Mouse (Mus musculus) midbrain, embryonic 16.5 days (tissue): ENCODE results near the gene Ring1. TPM values are rescaled to one million over a fixed set of nuclear protein-coding genes. Genes with fewer than 3 reads are reported as not detected.

ENCODE experiments used
- ATAC-seq: fragments of 200-750 bp; cut with Nextera tagmentation; 2 replicates; pipeline ENCODE4 v1.8.0; 2017; ENCODE audit warnings: moderate TSS enrichment
- H3K27ac ChIP-seq: fragments of 300-500 bp; sonication (generic); 2 replicates; pipeline ENCODE4 v1.5.1; 2014; ENCODE audit warnings: mild to moderate bottlenecking, low read length, mixed read lengths
- H3K27me3 ChIP-seq: fragments of 300-500 bp; sonication (generic); 2 replicates; pipeline ENCODE4 v1.6.1; 2014; ENCODE audit warnings: low read depth, low read length, mixed read lengths; ENCODE audit not compliant: control insufficient read depth, insufficient read depth
- H3K36me3 ChIP-seq: fragments of 300-500 bp; sonication (generic); 2 replicates; pipeline ENCODE4 v1.6.1; 2014; ENCODE audit warnings: mild to moderate bottlenecking, low read length, moderate library complexity, mixed read lengths; ENCODE audit not compliant: control insufficient read depth, insufficient read depth
- H3K4me1 ChIP-seq: fragments of 300-500 bp; sonication (generic); 2 replicates; pipeline ENCODE4 v1.6.1; 2014; ENCODE audit warnings: mild to moderate bottlenecking, low read length, mixed read lengths; ENCODE audit not compliant: control insufficient read depth, insufficient read depth
- H3K4me2 ChIP-seq: fragments of 300-500 bp; sonication (generic); 2 replicates; pipeline ENCODE4 v1.6.1; 2014; ENCODE audit warnings: mild to moderate bottlenecking, low read length, mixed read lengths
- H3K4me3 ChIP-seq: fragments of 300-500 bp; sonication (generic); 2 replicates; pipeline ENCODE4 v1.5.1; 2014; ENCODE audit warnings: low read depth, mild to moderate bottlenecking, low read length, moderate library complexity, mixed read lengths
- H3K9ac ChIP-seq: fragments of 300-500 bp; sonication (generic); 2 replicates; pipeline ENCODE4 v1.6.1; 2014; ENCODE audit warnings: low read depth, low read length, mixed read lengths
- H3K9me3 ChIP-seq: fragments of 300-500 bp; sonication (generic); replicated peaks from 2 replicates; pipeline ENCODE4 v1.6.1; 2014; ENCODE audit warnings: mild to moderate bottlenecking, low read length, mixed read lengths; ENCODE audit not compliant: control insufficient read depth, poor library complexity, severe bottlenecking
- WGBS: fragments of 180-500 bp; shearing (Covaris S2); extraction: QIAGEN DNeasy Blood & Tissue Kit; methylation state at CpG from one replicate; pipeline ENCODE4 v1.1.7; 2014; 5-methylcytosine and 5-hydroxymethylcytosine counted together
- polyA plus RNA-seq: library from polyadenylated mRNA; unstranded; fragments of >200 nt; fragmentation: Nextera tagmentation; extraction: Ambion mirVana; gene quantifications from 2 replicates; pipeline ENCODE4 v1.2.1, GENCODE M21; 2015

The Ring1 gene
- polyA plus RNA-seq, 1 experiment from 2014 or later: 17.9 TPM

DNA sequence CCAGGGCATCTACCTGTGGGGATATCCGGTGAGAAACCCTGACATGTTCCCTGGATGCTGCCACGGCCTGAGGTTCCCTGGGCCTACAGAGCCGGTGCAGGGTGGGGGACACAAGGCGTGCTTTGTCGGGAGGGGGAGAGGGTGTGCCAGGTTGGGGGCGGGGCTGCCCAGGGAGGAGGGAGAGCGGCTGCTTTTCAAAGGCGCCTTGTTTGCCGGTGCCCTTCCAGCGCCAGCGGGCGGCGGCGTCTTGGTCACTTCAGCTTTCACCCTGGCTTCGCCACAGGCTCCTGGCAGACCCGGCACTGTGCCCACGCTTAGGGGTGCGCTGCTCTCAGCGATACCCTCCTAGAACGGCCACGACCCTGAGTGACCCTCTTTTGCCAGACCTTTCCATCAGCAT, 14.0 kb upstream of the Ring1 start:
- no peak overlapping the region for H3K27ac ChIP-seq
- H3K9me3 ChIP-seq: no peaks in the 10 kb centered on the region
- peak overlapping the region; percentile 57 for H3K9ac ChIP-seq
- peak overlapping the region; percentile 61 for H3K4me2 ChIP-seq
- H3K27me3 ChIP-seq: no peaks in the 10 kb centered on the region; the same call in 1 of the 2 replicates
- peaks cover 25% of the 10 kb centered on the region for H3K36me3 ChIP-seq
- WGBS: 16% methylated on average over 21 of the region's 21 CpGs
- no peak for ATAC-seq
- peak overlapping the region; percentile 21; the same call in 1 of the 2 replicates for H3K4me3 ChIP-seq
- peaks cover 15% of the 10 kb centered on the region for H3K4me1 ChIP-seq

GRCm38 (mm10) chr17:34037241-34037640, 12.8 kb upstream of the Ring1 start:
- H3K4me2 ChIP-seq: no peak overlapping the region
- peaks cover 26% of the 10 kb centered on the region for H3K4me1 ChIP-seq
- WGBS: 93% methylated on average over 7 of the region's 7 CpGs
- H3K27me3 ChIP-seq: no peaks in the 10 kb centered on the region; the same call in 1 of the 2 replicates
- no peak for ATAC-seq
- no peak overlapping the region for H3K27ac ChIP-seq
- no peak overlapping the region for H3K9ac ChIP-seq
- peaks cover 25% of the 10 kb centered on the region for H3K36me3 ChIP-seq
- H3K9me3 ChIP-seq: no peaks in the 10 kb centered on the region
- no peak overlapping the region for H3K4me3 ChIP-seq

DNA sequence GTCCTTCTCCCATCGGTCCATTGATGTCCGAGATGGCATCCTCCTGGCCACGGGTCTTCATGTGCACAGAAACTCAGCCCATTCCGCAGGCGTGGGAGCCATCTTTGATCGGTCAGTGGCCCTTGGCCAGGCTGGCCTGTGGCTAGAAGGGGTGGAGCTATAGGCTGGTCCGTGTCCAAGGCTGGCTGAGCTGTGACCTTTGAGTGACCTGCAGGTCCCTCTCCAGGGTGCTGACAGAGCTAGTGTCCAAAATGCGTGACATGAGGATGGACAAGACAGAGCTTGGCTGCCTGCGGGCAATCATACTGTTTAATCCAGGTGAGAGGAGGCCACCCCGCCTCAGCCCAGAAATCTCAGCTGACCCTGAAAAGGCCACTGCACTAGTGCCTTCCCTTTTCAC, 12.2 kb upstream of the Ring1 start:
- H3K9ac ChIP-seq: no peak overlapping the region
- no peaks in the 10 kb centered on the region; the same call in 1 of the 2 replicates for H3K27me3 ChIP-seq
- peaks cover 26% of the 10 kb centered on the region for H3K4me1 ChIP-seq
- no peak overlapping the region for H3K4me3 ChIP-seq
- H3K27ac ChIP-seq: no peak overlapping the region
- no peak for ATAC-seq
- H3K9me3 ChIP-seq: no peaks in the 10 kb centered on the region
- WGBS: 81% methylated on average over 10 of the region's 10 CpGs
- H3K4me2 ChIP-seq: no peak overlapping the region
- peaks cover 25% of the 10 kb centered on the region for H3K36me3 ChIP-seq

GRCm38 (mm10) chr17:34035517-34035916, 11.0 kb upstream of the Ring1 start:
- Histone ChIP-seq H3K9ac (no peak overlapping the region), H3K4me1 (peaks cover 29% of the 10 kb centered on the region), H3K36me3 (peaks cover 25% of the 10 kb centered on the region), H3K27ac (no peak overlapping the region), H3K4me2 (no peak overlapping the region), H3K27me3 (no peaks in the 10 kb centered on the region; the same call in 1 of the 2 replicates), H3K4me3 (no peak overlapping the region), H3K9me3 (no peaks in the 10 kb centered on the region)
- no peak for ATAC-seq
- WGBS: 88% methylated on average over 8 of the region's 9 CpGs

- no peak overlapping the region for H3K27ac ChIP-seq
- peaks cover 28% of the 10 kb centered on the region for H3K36me3 ChIP-seq
- 76% methylated on average over 10 of the region's 10 CpGs for WGBS
- no peak overlapping the region for H3K4me2 ChIP-seq
- peaks cover 35% of the 10 kb centered on the region for H3K4me1 ChIP-seq
- H3K4me3 ChIP-seq: no peak overlapping the region
- H3K27me3 ChIP-seq: no peaks in the 10 kb centered on the region; the same call in 1 of the 2 replicates
- no peak for ATAC-seq
- H3K9me3 ChIP-seq: no peaks in the 10 kb centered on the region
- H3K9ac ChIP-seq: no peak overlapping the region
Observed at GRCm38 (mm10) chr17:34034064-34034463, 9.6 kb upstream of the Ring1 start.

- peaks cover 33% of the 10 kb centered on the region for H3K36me3 ChIP-seq
Observed at GRCm38 (mm10) chr17:34033441-34033840, 9.0 kb upstream of the Ring1 start.

GRCm38 (mm10) chr17:34032806-34033205, 8.3 kb upstream of the Ring1 start:
- Histone ChIP-seq H3K4me1 (peaks cover 35% of the 10 kb centered on the region), H3K27ac (no peak overlapping the region), H3K9me3 (no peaks in the 10 kb centered on the region), H3K4me3 (peak overlapping the region; percentile 81), H3K27me3 (no peaks in the 10 kb centered on the region; the same call in 1 of the 2 replicates), H3K36me3 (peaks cover 30% of the 10 kb centered on the region), H3K4me2 (peak overlapping the region; percentile 85), H3K9ac (peak overlapping the region; percentile 90)
- no peak for ATAC-seq
- 62% methylated on average over 9 of the region's 9 CpGs for whole genome bisulfite sequencing

More at GRCm38 (mm10) chr17:34033441-34033840, 9.0 kb upstream of the Ring1 start:
- 95% methylated on average over 9 of the region's 9 CpGs for WGBS
- Histone ChIP-seq H3K4me1 (peaks cover 34% of the 10 kb centered on the region), H3K27ac (no peak overlapping the region), H3K9ac (no peak overlapping the region), H3K4me2 (peak overlapping the region; percentile 85; the same call in 1 of the 2 replicates), H3K4me3 (0 out of 2 replicates have a peak overlapping the region, but pooled peaks have one; percentile 81), H3K27me3 (no peaks in the 10 kb centered on the region; the same call in 1 of the 2 replicates), H3K9me3 (no peaks in the 10 kb centered on the region)
- ATAC-seq: no peak

- no peak for ATAC-seq
- no peaks in the 10 kb centered on the region for H3K27me3 ChIP-seq
- no peaks in the 10 kb centered on the region for H3K9me3 ChIP-seq
- H3K4me1 ChIP-seq: peaks cover 38% of the 10 kb centered on the region
- under 1% methylated on average over 23 of the region's 48 CpGs for WGBS
- peak overlapping the region; percentile 98 for H3K27ac ChIP-seq
- H3K4me2 ChIP-seq: peak overlapping the region; percentile 85
- H3K36me3 ChIP-seq: peaks cover 24% of the 10 kb centered on the region
- H3K9ac ChIP-seq: peak overlapping the region; percentile 90
- peak overlapping the region; percentile 81 for H3K4me3 ChIP-seq
Observed at GRCm38 (mm10) chr17:34032174-34032632, 7.7 kb upstream of the Ring1 start.

GRCm38 (mm10) chr17:34031465-34032173, 7.1 kb upstream of the Ring1 start, which contains the start of the genes Slc39a7 and Rxrb:
TSS of gene Slc39a7 (minus strand) at chr17:34031682.
TSS of gene Rxrb (plus strand) at chr17:34031812.
- Histone ChIP-seq H3K4me1 (peaks cover 44% of the 10 kb centered on the region), H3K36me3 (peaks cover 20% of the 10 kb centered on the region), H3K27me3 (no peaks in the 10 kb centered on the region), H3K9me3 (no peaks in the 10 kb centered on the region), H3K27ac (peak within 1 kb of the TSS; percentile 98), H3K4me2 (peak within 1 kb of the TSS; percentile 85), H3K4me3 (peak within 1 kb of the TSS; percentile 81), H3K9ac (peak within 1 kb of the TSS; percentile 90)
- peak; percentile 79 for ATAC-seq
- under 1% methylated on average over 70 of the region's 88 CpGs for WGBS
